Comparison of ENCODE assay signal across 1 mouse cellular context in the genomic region with DNA sequence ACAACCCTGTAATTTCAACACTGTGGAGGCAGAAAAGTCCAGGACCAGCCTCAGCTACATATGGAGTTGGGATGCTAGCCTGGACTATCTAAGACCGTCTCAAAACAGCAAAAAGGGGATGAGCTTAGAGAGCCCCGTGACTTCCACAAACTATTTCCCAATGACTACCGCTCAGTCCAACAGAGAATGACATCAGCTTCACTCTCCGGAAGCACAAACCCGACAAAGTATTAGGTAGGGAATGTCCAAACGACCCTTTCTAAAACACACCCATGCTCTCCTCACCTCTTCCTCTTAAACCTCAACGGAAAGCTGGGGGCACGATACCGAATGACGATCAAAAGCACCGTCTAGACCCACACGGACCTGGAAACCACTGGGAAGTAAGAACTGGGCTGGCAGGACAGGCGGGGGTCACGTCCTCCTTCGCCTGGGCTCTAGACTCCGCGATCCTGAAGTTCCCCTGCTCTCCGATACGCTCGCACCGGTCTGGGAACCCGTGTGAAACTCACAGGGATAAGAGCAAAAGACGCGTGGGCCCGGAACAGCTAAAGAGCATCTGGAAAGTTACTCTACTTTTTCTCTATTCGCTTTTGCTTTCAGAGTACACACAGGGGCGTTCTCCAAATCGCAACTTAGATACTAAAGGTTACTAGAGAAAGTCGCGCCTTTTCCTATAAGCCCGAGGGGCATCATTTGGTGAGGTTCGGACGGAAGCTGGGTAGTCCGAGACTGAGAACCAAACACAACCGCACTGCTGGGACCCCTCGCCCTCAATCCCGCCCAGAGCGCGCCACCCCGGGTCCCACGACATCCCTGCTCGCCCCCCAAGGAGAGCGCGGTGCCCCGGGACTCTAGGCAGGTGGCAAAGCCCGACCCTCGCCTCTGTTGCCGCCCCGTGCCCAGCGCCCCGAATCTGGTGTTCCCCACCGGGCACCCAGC.
A peak's percentile ranks its signal among the peaks of the same experiment; 100 is the strongest.
TF ChIP-seq lines count a peak whose summit lies in the region.

No protein-coding gene starts in this region.

TF ChIP-seq in CH12.LX, 34 proteins besides CTCF, POLR2A, EP300 and RAD21 (continued from another document):
- TF ChIP-seq SMC3 (IDR thresholded peaks at IDR 0.05; ENCODE audit: low read depth, low read length) (0 out of 2 replicates have a peak, but pooled peaks have one; percentile 8), MAX (IDR thresholded peaks at IDR 0.05; ENCODE audit: low read length) (no peak), IRF4 (IDR thresholded peaks at IDR 0.05; ENCODE audit: low read depth, low read length) (no peak), USF1 (IDR thresholded peaks at IDR 0.05; ENCODE audit: low read depth, low read length) (no peak), UBTF (IDR thresholded peaks at IDR 0.05; ENCODE audit: low read depth, low read length) (no peak), NELFE (IDR thresholded peaks at IDR 0.05; ENCODE audit: low read depth, low read length) (peak; percentile 22; the same call in 1 of the 2 replicates), MAFK (IDR thresholded peaks at IDR 0.05; ENCODE audit: insufficient replicate concordance, low read length) (no peak)
